Mouse (Mus musculus) CD4-positive, CD25-positive, alpha-beta regulatory T cell, adult 9 weeks (primary cell): ENCODE results near the gene Bcl2a1d. TPM values are rescaled to one million over a fixed set of nuclear protein-coding genes. Genes with fewer than 3 reads are reported as not detected.

Experiments
- polyA plus RNA-seq: library from polyadenylated mRNA; unstranded; fragments of 100-300 nt; shearing (Covaris generic); gene quantifications from one replicate; pipeline ENCODE4 v1.2.1, GENCODE M21; 2017

Gene Bcl2a1d
- polyA plus RNA-seq = 58.1 TPM

DNA sequence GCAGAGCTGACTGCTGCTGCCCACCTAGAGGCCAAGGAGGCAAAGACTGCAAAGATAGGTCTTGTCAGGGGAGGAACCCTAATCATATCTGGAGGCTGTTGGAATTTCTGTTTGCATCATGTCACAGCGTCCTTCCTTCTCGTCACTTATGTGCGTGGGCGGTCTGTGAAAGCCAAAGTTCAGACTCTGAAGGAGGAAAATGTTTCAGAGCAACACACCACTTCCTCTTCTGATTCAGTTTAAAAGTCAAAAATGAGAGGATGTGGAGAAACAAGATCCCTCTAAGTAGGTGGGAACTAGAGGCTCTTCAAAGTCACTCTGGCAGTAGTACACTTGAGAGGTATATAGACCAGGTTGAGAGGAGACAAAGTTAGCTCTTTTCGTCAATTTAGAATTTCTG lies at the start of gene Bcl2a1d:
Gene Bcl2a1d (minus strand): TSS at position 187 of the 400 bp plus-strand sequence.

DNA sequence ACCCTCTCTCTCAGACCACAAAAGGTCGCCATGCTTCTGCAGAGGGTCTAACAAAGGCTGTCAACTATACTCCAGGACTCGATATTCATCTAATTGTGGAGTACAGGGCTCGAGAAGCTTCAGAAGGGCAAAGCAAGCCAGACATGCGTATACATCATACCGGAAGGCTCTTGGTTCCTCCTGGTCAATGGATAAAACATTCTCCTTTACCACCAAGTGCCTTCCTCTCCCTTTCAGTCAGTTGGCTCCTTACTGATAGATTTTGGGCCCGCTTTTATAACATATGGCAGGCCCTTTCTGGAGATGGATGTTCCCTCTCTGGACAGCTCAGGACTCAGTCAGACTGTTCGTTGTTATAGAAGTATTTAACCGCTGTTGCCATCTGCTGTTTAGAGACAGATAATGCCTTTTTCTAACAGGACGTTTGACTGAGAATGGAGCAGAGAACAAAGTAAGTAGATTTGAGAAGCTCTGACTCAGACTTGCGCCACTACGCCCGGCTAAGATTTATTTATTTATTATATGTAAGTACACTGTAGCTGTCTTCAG lies 11.7 kb downstream of the Bcl2a1d start, which contains the start of gene Mthfsl:
Gene Mthfsl (minus strand): TSS at position 308 of the 549 bp plus-strand sequence.

Other genes with a start within 250 kb of the Bcl2a1d start
- gene Syncrip, start 249.3 kb downstream of the Bcl2a1d start, polyA plus RNA-seq = 127 TPM
- gene Zfp949, start 183.9 kb downstream of the Bcl2a1d start, polyA plus RNA-seq = 24.0 TPM
- not detected for gene Trim43a, start 151.0 kb downstream of the Bcl2a1d start, polyA plus RNA-seq
- 96.3 TPM for gene Mthfsl, start 11.6 kb downstream of the Bcl2a1d start, polyA plus RNA-seq
- not detected for gene Trim43c, start 107.2 kb upstream of the Bcl2a1d start, polyA plus RNA-seq
- 0.46 TPM for gene Bcl2a1a, start 225.0 kb upstream of the Bcl2a1d start, polyA plus RNA-seq